Mouse (Mus musculus) megakaryocyte progenitor cell, adult 5-6 weeks (primary cell): ENCODE results near the gene Chp2. TPM values are rescaled to one million over a fixed set of nuclear protein-coding genes. Genes with fewer than 3 reads are reported as not detected.

Experiments used
- ATAC-seq: replicated peaks from 2 replicates; pipeline ENCODE4 v1.8.0; 2016; ENCODE audit warnings: mild to moderate bottlenecking, moderate TSS enrichment, inconsistent platforms; ENCODE audit not compliant: poor library complexity
- total RNA-seq, 2 experiments: library from RNA; stranded (forward) in 1 of 2; stranded (reverse) in 1 of 2; fragments of 157-497, 149-512 nt in 1 of 2; fragments of 200-1000 nt in 1 of 2; gene quantifications; 2 replicates each; pipeline versions ENCODE4 v1.2.3 to v1.2.4; 2015 to 2017

Gene Chp2
- total RNA-seq (2015) (not detected in 2 replicates), total RNA-seq (2017) (not detected in 2 replicates)

- 0 out of 2 replicates have a peak, but pooled peaks have one; percentile 6 for ATAC-seq
These were observed at the start of gene Chp2 for GRCm38 (mm10) chr7:122219315-122219801. Gene Chp2, plus strand, starts transcription at chr7:122219496.

- no peak for ATAC-seq
These were observed 48.6 kb upstream of the Chp2 start for GRCm38 (mm10) chr7:122170705-122171104.

GRCm38 (mm10) chr7:122171613-122172012 lies 47.7 kb upstream of the Chp2 start:
- peak; percentile 58 for ATAC-seq

GRCm38 (mm10) chr7:122180720-122181119 lies 38.6 kb upstream of the Chp2 start:
- no peak for ATAC-seq

- ATAC-seq = no peak
These were observed 34.7 kb upstream of the Chp2 start for GRCm38 (mm10) chr7:122184569-122184968.

GRCm38 (mm10) chr7:122186043-122186442 lies 33.3 kb upstream of the Chp2 start, which contains the start of gene Ern2:
Gene Ern2, minus strand, starts transcription at chr7:122186207.
- ATAC-seq = no peak

- peak; percentile 97 for ATAC-seq
These were observed 29.8 kb upstream of the Chp2 start for GRCm38 (mm10) chr7:122189484-122189883.

- ATAC-seq = no peak
These were observed 28.2 kb upstream of the Chp2 start for GRCm38 (mm10) chr7:122191097-122191496.

GRCm38 (mm10) chr7:122193919-122194318 lies 25.4 kb upstream of the Chp2 start:
- no peak for ATAC-seq

GRCm38 (mm10) chr7:122196771-122197170 lies 22.5 kb upstream of the Chp2 start:
- peak; percentile 21; the same call in 1 of the 2 replicates for ATAC-seq

GRCm38 (mm10) chr7:122197306-122197705 lies 22.0 kb upstream of the Chp2 start:
- ATAC-seq = peak; percentile 85

GRCm38 (mm10) chr7:122199296-122199695 lies 20.0 kb upstream of the Chp2 start:
- ATAC-seq = peak; percentile 85

GRCm38 (mm10) chr7:122203936-122204335 lies 15.4 kb upstream of the Chp2 start:
- ATAC-seq = no peak

- peak; percentile 54 for ATAC-seq
These were observed 13.2 kb upstream of the Chp2 start for GRCm38 (mm10) chr7:122206121-122206520.

- ATAC-seq = no peak
These were observed 10.8 kb upstream of the Chp2 start for GRCm38 (mm10) chr7:122208276-122209021.

GRCm38 (mm10) chr7:122226020-122226742 lies 6.9 kb downstream of the Chp2 start:
- ATAC-seq = peak; percentile 77

- no peak for ATAC-seq
These were observed 7.4 kb downstream of the Chp2 start for GRCm38 (mm10) chr7:122226744-122227143.

- ATAC-seq = no peak
These were observed 10.0 kb downstream of the Chp2 start for GRCm38 (mm10) chr7:122229306-122229705.

- no peak for ATAC-seq
These were observed 10.6 kb downstream of the Chp2 start for GRCm38 (mm10) chr7:122229916-122230315.

- ATAC-seq = no peak
These were observed 11.6 kb downstream of the Chp2 start for GRCm38 (mm10) chr7:122230866-122231265.

GRCm38 (mm10) chr7:122238939-122239338 lies 19.6 kb downstream of the Chp2 start:
- no peak for ATAC-seq
